Mouse (Mus musculus) erythroblast, adult 5-6 weeks (primary cell): ENCODE results near the gene Scmh1. TPM values are rescaled to one million over a fixed set of nuclear protein-coding genes. Genes with fewer than 3 reads are reported as not detected.

ENCODE experiments used
- ATAC-seq: replicated peaks from 2 replicates; pipeline ENCODE4 v1.8.0; 2016; ENCODE audit warnings: moderate number of reproducible peaks, mild to moderate bottlenecking, moderate TSS enrichment, inconsistent platforms; ENCODE audit not compliant: poor library complexity, low FRiP score, severe bottlenecking
- total RNA-seq, 2 experiments: library from RNA; stranded (forward) in 1 of 2; stranded (reverse) in 1 of 2; fragments of 150-400 nt in 1 of 2; fragments of 200-764, 138-1000 nt in 1 of 2; gene quantifications; 2 replicates each; pipeline versions ENCODE4 v1.2.3 to v1.2.4; 2015 to 2017; ENCODE audit warnings: low replicate concordance in 2 of 2

The Scmh1 gene
- total RNA-seq, 2 experiments from 2014 or later = 3.2 to 7.3 TPM

GRCm38 (mm10) chr4:120528171-120528570 lies 123.1 kb downstream of the Scmh1 start:
- no peak for ATAC-seq

GRCm38 (mm10) chr4:120531986-120532385 lies 126.9 kb downstream of the Scmh1 start, which contains the start of gene Slfnl1:
Gene Slfnl1, plus strand, starts transcription at chr4:120532231.
- ATAC-seq = no peak

- no peak for ATAC-seq
Measured at GRCm38 (mm10) chr4:120538664-120539063, 133.6 kb downstream of the Scmh1 start.

- ATAC-seq = no peak
Measured at GRCm38 (mm10) chr4:120544896-120545295, 139.8 kb downstream of the Scmh1 start.

- no peak for ATAC-seq
Measured at GRCm38 (mm10) chr4:120556592-120556991, 151.5 kb downstream of the Scmh1 start.

- no peak for ATAC-seq
Measured at GRCm38 (mm10) chr4:120565726-120566125, 160.6 kb downstream of the Scmh1 start.

GRCm38 (mm10) chr4:120568005-120568404 lies 162.9 kb downstream of the Scmh1 start:
- no peak for ATAC-seq

GRCm38 (mm10) chr4:120569025-120569424 lies 163.9 kb downstream of the Scmh1 start:
- ATAC-seq = peak; percentile 33; the same call in 1 of the 2 replicates

- peak; percentile 91 for ATAC-seq
Measured at GRCm38 (mm10) chr4:120569486-120570437, 164.7 kb downstream of the Scmh1 start, which contains the start of gene Ctps. Gene Ctps, minus strand, starts transcription at chr4:120570276.

- peak; percentile 78 for ATAC-seq
Measured at GRCm38 (mm10) chr4:120570438-120571069, 165.5 kb downstream of the Scmh1 start.

GRCm38 (mm10) chr4:120571070-120571464 lies 166.0 kb downstream of the Scmh1 start:
- ATAC-seq = no peak

- no peak for ATAC-seq
Measured at GRCm38 (mm10) chr4:120571691-120572090, 166.6 kb downstream of the Scmh1 start.

Other genes starting within 250 kb of the Scmh1 start
- gene Edn2, start 244.1 kb upstream of the Scmh1 start, total RNA-seq (2015; ENCODE audit: low replicate concordance) = not detected in 2 replicates
- not detected in 2 replicates for gene Edn2, start 244.1 kb upstream of the Scmh1 start, total RNA-seq (2017; ENCODE audit: low replicate concordance)
- gene Foxo6, start 117.9 kb upstream of the Scmh1 start, total RNA-seq (2015; ENCODE audit: low replicate concordance) = not detected in 2 replicates
- gene Foxo6, start 117.9 kb upstream of the Scmh1 start, total RNA-seq (2017; ENCODE audit: low replicate concordance) = not detected in 2 replicates
- gene Slfnl1, start 127.0 kb downstream of the Scmh1 start, total RNA-seq (2015; ENCODE audit: low replicate concordance) = not detected in 2 replicates
- not detected in 2 replicates for gene Slfnl1, start 127.0 kb downstream of the Scmh1 start, total RNA-seq (2017; ENCODE audit: low replicate concordance)
- 8.6 and 10.0 TPM in 2 replicates for gene Ctps, start 165.0 kb downstream of the Scmh1 start, total RNA-seq (2015; ENCODE audit: low replicate concordance)
- gene Ctps, start 165.0 kb downstream of the Scmh1 start, total RNA-seq (2017; ENCODE audit: low replicate concordance) = 8.9 and 13.5 TPM in 2 replicates
- not detected in 2 replicates for gene Gm8439, start 183.5 kb downstream of the Scmh1 start, total RNA-seq (2015; ENCODE audit: low replicate concordance)
- not detected in 2 replicates for gene Gm8439, start 183.5 kb downstream of the Scmh1 start, total RNA-seq (2017; ENCODE audit: low replicate concordance)